Mouse (Mus musculus): ENCODE measurements around the gene 2810004N23Rik.

GRCm38 (mm10) chr8:124831941-124832340 lies 31.0 kb downstream of the 2810004N23Rik start:
- TF ChIP-seq CTCF (IDR thresholded peaks at IDR 0.05; ENCODE audit: insufficient read depth, low read depth, low read length), result no peak
- no peak for TF ChIP-seq POLR2A (IDR thresholded peaks at IDR 0.05; ENCODE audit: insufficient read depth, low read depth, low read length)
